Mouse (Mus musculus) bone marrow macrophage, adult 2 months (primary cell): ENCODE data around the gene Tbc1d25.

Experiments
- CTCF ChIP-seq: IDR thresholded peaks from 2 replicates; pipeline ENCODE4 v1.5.1; 2012; ENCODE audit warnings: low read depth, mild to moderate bottlenecking, low read length, moderate library complexity
- POLR2A ChIP-seq: IDR thresholded peaks from 2 replicates; pipeline ENCODE4 v1.6.1; 2012; ENCODE audit warnings: mild to moderate bottlenecking, low read depth, low read length, borderline replicate concordance

- TF ChIP-seq POLR2A (no peak), CTCF (no peak)
Measured at GRCm38 (mm10) chrX:8223473-8223872, 47.5 kb upstream of the Tbc1d25 start.
